Mouse (Mus musculus) embryonic facial prominence, embryonic 15.5 days (tissue): ENCODE data around the gene Txnl4b. TPM values are rescaled to one million over a fixed set of nuclear protein-coding genes. Genes with fewer than 3 reads are reported as not detected.
A peak's percentile ranks its signal among the peaks of the same experiment; 100 is the strongest.

Experiments used
- ATAC-seq: fragments of 200-750 bp; cut with Nextera tagmentation; 2 replicates; pipeline ENCODE4 v1.8.0; 2017; ENCODE audit warnings: low read depth, moderate TSS enrichment; ENCODE audit not compliant: insufficient number of reproducible peaks, low FRiP score, low TSS enrichment
- H3K27ac ChIP-seq: fragments of 300-500 bp; sonication (generic); replicated peaks from 2 replicates; pipeline ENCODE4 v1.5.1; 2015; ENCODE audit warnings: mild to moderate bottlenecking, inconsistent platforms
- H3K27me3 ChIP-seq: fragments of 300-500 bp; sonication (generic); 2 replicates; pipeline ENCODE4 v1.6.1; 2015; ENCODE audit warnings: inconsistent platforms
- H3K36me3 ChIP-seq: fragments of 300-500 bp; sonication (generic); 2 replicates; pipeline ENCODE4 v1.6.1; 2015; ENCODE audit warnings: mild to moderate bottlenecking, inconsistent platforms
- H3K4me1 ChIP-seq: fragments of 300-500 bp; sonication (generic); 2 replicates; pipeline ENCODE4 v1.6.1; 2015; ENCODE audit warnings: inconsistent platforms
- H3K4me2 ChIP-seq: fragments of 300-500 bp; sonication (generic); replicated peaks from 2 replicates; pipeline ENCODE4 v1.6.1; 2015; ENCODE audit warnings: mild to moderate bottlenecking, inconsistent platforms
- H3K4me3 ChIP-seq: fragments of 300-500 bp; sonication (generic); replicated peaks from 2 replicates; pipeline ENCODE4 v1.5.1; 2015; ENCODE audit warnings: mild to moderate bottlenecking, inconsistent platforms
- H3K9ac ChIP-seq: fragments of 300-500 bp; sonication (generic); 2 replicates; pipeline ENCODE4 v1.6.1; 2015; ENCODE audit warnings: inconsistent platforms
- H3K9me3 ChIP-seq: fragments of 300-500 bp; sonication (generic); replicated peaks from 2 replicates; pipeline ENCODE4 v1.6.1; 2016; ENCODE audit warnings: inconsistent platforms
- WGBS: fragments of 180-500 bp; shearing (Covaris S2); methylation state at CpG from one replicate; pipeline ENCODE4 v1.1.7; 2015; 5-methylcytosine and 5-hydroxymethylcytosine counted together
- polyA plus RNA-seq: library from polyadenylated mRNA; unstranded; fragments of >200 nt; fragmentation: Nextera tagmentation; extraction: Ambion mirVana; gene quantifications from 2 replicates; pipeline ENCODE4 v1.2.1, GENCODE M21; 2015

Gene Txnl4b
- polyA plus RNA-seq, 1 experiment from 2014 or later: 27.8 TPM

GRCm38 (mm10) chr8:109606725-109607124, 41.0 kb downstream of the Txnl4b start:
- no peaks in the 10 kb centered on the region for H3K9me3 ChIP-seq
- no peaks in the 10 kb centered on the region for H3K27me3 ChIP-seq
- H3K4me1 ChIP-seq: peaks cover 12% of the 10 kb centered on the region
- H3K27ac ChIP-seq: no peak overlapping the region
- H3K36me3 ChIP-seq: peaks cover 33% of the 10 kb centered on the region
- no peak for ATAC-seq
- H3K4me2 ChIP-seq: no peak overlapping the region
- no peak overlapping the region for H3K9ac ChIP-seq
- no peak overlapping the region for H3K4me3 ChIP-seq
- WGBS: 76% methylated on average over 2 of the region's 2 CpGs

- Histone ChIP-seq H3K4me1 (peaks cover 12% of the 10 kb centered on the region), H3K27me3 (no peaks in the 10 kb centered on the region), H3K4me2 (peak overlapping the region; percentile 58), H3K4me3 (peak overlapping the region; percentile 65), H3K9ac (peak overlapping the region; percentile 27), H3K9me3 (no peaks in the 10 kb centered on the region), H3K36me3 (peaks cover 28% of the 10 kb centered on the region), H3K27ac (no peak overlapping the region)
- WGBS: 9% methylated on average over 12 of the region's 12 CpGs
- no peak for ATAC-seq
Measured at GRCm38 (mm10) chr8:109607650-109608049, 42.0 kb downstream of the Txnl4b start.

- Histone ChIP-seq H3K27me3 (no peaks in the 10 kb centered on the region), H3K4me1 (peaks cover 12% of the 10 kb centered on the region), H3K4me2 (peak within 1 kb of the TSS; percentile 58), H3K4me3 (peak within 1 kb of the TSS; percentile 65), H3K9me3 (no peaks in the 10 kb centered on the region), H3K36me3 (peaks cover 19% of the 10 kb centered on the region), H3K27ac (peak within 1 kb of the TSS; percentile 98), H3K9ac (peak within 1 kb of the TSS; percentile 41)
- WGBS: under 1% methylated on average over 42 of the region's 42 CpGs
- peak; percentile 99 for ATAC-seq
Measured at GRCm38 (mm10) chr8:109608271-109609152, 42.8 kb downstream of the Txnl4b start, which contains the start of gene Dhodh. Gene Dhodh, minus strand, starts transcription at chr8:109608673.

- H3K9ac ChIP-seq: no peak overlapping the region
- H3K9me3 ChIP-seq: no peaks in the 10 kb centered on the region
- 13% methylated on average over 5 of the region's 5 CpGs for WGBS
- H3K36me3 ChIP-seq: peaks cover 13% of the 10 kb centered on the region
- peak overlapping the region; percentile 65 for H3K4me3 ChIP-seq
- H3K4me2 ChIP-seq: peak overlapping the region; percentile 58
- no peaks in the 10 kb centered on the region for H3K27me3 ChIP-seq
- no peak for ATAC-seq
- H3K27ac ChIP-seq: peak overlapping the region; percentile 98
- peaks cover 12% of the 10 kb centered on the region for H3K4me1 ChIP-seq
Measured at GRCm38 (mm10) chr8:109609153-109609502, 43.4 kb downstream of the Txnl4b start.

- Histone ChIP-seq H3K9me3 (no peaks in the 10 kb centered on the region), H3K27ac (no peak within 1 kb of the TSS), H3K4me2 (no peak within 1 kb of the TSS), H3K36me3 (no peaks in the 10 kb centered on the region), H3K4me1 (no peaks in the 10 kb centered on the region), H3K9ac (no peak within 1 kb of the TSS), H3K4me3 (no peak within 1 kb of the TSS), H3K27me3 (no peaks in the 10 kb centered on the region)
- ATAC-seq: no peak
- WGBS: 60% methylated on average over 27 of the region's 27 CpGs
Measured at GRCm38 (mm10) chr8:109614243-109615210, 48.8 kb downstream of the Txnl4b start, which contains the start of gene Pkd1l3. Gene Pkd1l3, plus strand, starts transcription at chr8:109614517.

- no peak overlapping the region for H3K4me2 ChIP-seq
- H3K27me3 ChIP-seq: no peaks in the 10 kb centered on the region
- H3K9ac ChIP-seq: no peak overlapping the region
- no peaks in the 10 kb centered on the region for H3K4me1 ChIP-seq
- ATAC-seq: no peak
- no peak overlapping the region for H3K4me3 ChIP-seq
- 82% methylated on average over 3 of the region's 3 CpGs for WGBS
- H3K9me3 ChIP-seq: no peaks in the 10 kb centered on the region
- H3K27ac ChIP-seq: no peak overlapping the region
- H3K36me3 ChIP-seq: no peaks in the 10 kb centered on the region
Measured at GRCm38 (mm10) chr8:109615569-109615968, 49.9 kb downstream of the Txnl4b start.

Other genes with a start within 250 kb of the Txnl4b start
- gene Pmfbp1, start 71.9 kb upstream of the Txnl4b start, polyA plus RNA-seq: 0.07 TPM in 1 of 2 replicates, not detected in the other
- 20.9 and 22.6 TPM in 2 replicates for gene Dhx38, start within 50 bp of the Txnl4b start, polyA plus RNA-seq
- 6.6 and 8.2 TPM in 2 replicates for gene Hp, start 13.3 kb downstream of the Txnl4b start, polyA plus RNA-seq
- gene Dhodh, start 42.8 kb downstream of the Txnl4b start, polyA plus RNA-seq: 36.0 and 40.9 TPM in 2 replicates
- gene Pkd1l3, start 48.6 kb downstream of the Txnl4b start, polyA plus RNA-seq: 0.11 TPM in 1 of 2 replicates, not detected in the other
- 153 TPM in 2 replicates for gene Ist1, start 127.4 kb downstream of the Txnl4b start, polyA plus RNA-seq
- 31.0 and 33.1 TPM in 2 replicates for gene Zfp821, start 139.7 kb downstream of the Txnl4b start, polyA plus RNA-seq
- gene Atxn1l, start 171.8 kb downstream of the Txnl4b start, polyA plus RNA-seq: 7.1 and 7.6 TPM in 2 replicates
- 36.4 and 38.3 TPM in 2 replicates for gene Ap1g1, start 212.7 kb downstream of the Txnl4b start, polyA plus RNA-seq